8 mouse cellular contexts compared by ENCODE assay signal in the genomic region with DNA sequence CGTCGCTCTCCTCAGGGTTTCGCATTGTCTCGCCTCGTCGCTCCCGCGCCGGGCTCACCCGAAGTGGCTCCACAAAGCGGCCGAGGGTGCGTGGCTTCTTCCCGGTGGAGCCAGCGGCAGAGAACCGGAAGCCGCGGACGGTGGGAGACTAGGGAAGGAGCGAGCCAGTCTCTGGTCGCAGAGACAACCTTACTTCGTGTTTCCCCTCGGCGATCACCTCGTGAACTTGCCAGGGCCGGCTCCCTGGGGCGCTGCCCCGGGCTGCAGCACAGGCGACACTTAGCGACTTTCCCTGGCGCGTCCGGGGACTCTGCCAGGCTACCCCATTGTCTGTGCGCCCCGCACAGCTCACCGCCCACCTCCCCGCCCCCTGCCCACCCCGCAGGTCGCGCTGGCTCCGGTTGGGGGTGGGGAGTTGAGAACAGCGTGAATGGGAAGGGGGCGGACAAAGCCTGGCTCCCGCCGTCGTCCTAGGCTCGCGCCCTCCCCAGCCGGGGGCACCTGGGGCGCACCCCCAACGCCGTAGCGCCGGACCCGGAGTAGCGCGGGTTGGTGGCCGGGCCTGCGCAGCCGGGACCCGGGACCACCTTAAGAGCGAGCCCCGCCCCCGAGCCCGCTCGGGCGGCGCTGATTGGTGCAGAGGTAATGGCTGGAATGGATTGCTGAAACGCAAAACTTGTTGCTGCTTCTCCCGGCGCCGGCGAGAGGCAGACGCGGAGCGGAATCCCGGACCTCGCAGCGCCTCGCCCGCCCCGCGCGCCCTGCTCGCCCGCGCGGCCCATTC. TPM values are rescaled to one million over a fixed set of nuclear protein-coding genes. Genes with fewer than 3 reads are reported as not detected.
A peak's percentile ranks its signal among the peaks of the same experiment; 100 is the strongest.
DNase-seq lines count a peak whose midpoint lies in the region; ATAC-seq and TF ChIP-seq lines count a peak whose summit lies in the region.

Mn1 (plus strand) TSS at position 772 of the 784 bp plus-strand sequence.

- peak within 1 kb of the TSS; percentile 45 for H3K4me3 ChIP-seq in erythroblast, embryonic 14.5 days (replicated peaks)
- H3K4me3 ChIP-seq in heart, embryonic 12.5 days: peak within 1 kb of the TSS; percentile 87
- H3K4me3 ChIP-seq in kidney, embryonic 16.5 days (ENCODE audit: low read length): peak within 1 kb of the TSS; percentile 74
- peak within 1 kb of the TSS; percentile 86 for H3K4me3 ChIP-seq in limb, embryonic 15.5 days
- H3K4me3 ChIP-seq in stomach, postnatal 0 days (ENCODE audit: low read depth, low read length): peak within 1 kb of the TSS; percentile 80

- no peak for TF ChIP-seq EP300 in stomach, postnatal 0 days (optimal IDR thresholded peaks at IDR 0.05)

- H3K27me3 ChIP-seq in erythroblast, embryonic 14.5 days (ENCODE audit: control insufficient read depth): peaks cover 93% of the 10 kb centered on the region
- peaks cover 37% of the 10 kb centered on the region for H3K27me3 ChIP-seq in heart, embryonic 12.5 days (replicated peaks)
- peaks cover 74% of the 10 kb centered on the region for H3K27me3 ChIP-seq in kidney, embryonic 16.5 days (ENCODE audit: insufficient read depth, low read length)
- H3K27me3 ChIP-seq in limb, embryonic 15.5 days: peaks cover 55% of the 10 kb centered on the region
- H3K27me3 ChIP-seq in stomach, postnatal 0 days (ENCODE audit: control insufficient read depth, insufficient read depth, low read length): peaks cover 7% of the 10 kb centered on the region; the same call in 1 of the 2 replicates

- under 1% methylated on average over 88 of the region's 88 CpGs for WGBS in heart, embryonic 12.5 days
- WGBS in kidney, embryonic 16.5 days: under 1% methylated on average over 85 of the region's 88 CpGs
- under 1% methylated on average over 87 of the region's 88 CpGs for WGBS in limb, embryonic 15.5 days
- WGBS in stomach, postnatal 0 days: 1% methylated on average over 86 of the region's 88 CpGs

- H3K36me3 ChIP-seq in erythroblast, embryonic 14.5 days (ENCODE audit: control insufficient read depth): no peaks in the 10 kb centered on the region; the same call in 1 of the 2 replicates
- H3K36me3 ChIP-seq in heart, embryonic 12.5 days: peaks cover 16% of the 10 kb centered on the region
- H3K36me3 ChIP-seq in kidney, embryonic 16.5 days (ENCODE audit: insufficient read depth, low read length): no peaks in the 10 kb centered on the region
- peaks cover 10% of the 10 kb centered on the region; the same call in 1 of the 2 replicates for H3K36me3 ChIP-seq in limb, embryonic 15.5 days
- H3K36me3 ChIP-seq in stomach, postnatal 0 days (ENCODE audit: control insufficient read depth, insufficient read depth, low read length): no peaks in the 10 kb centered on the region

- peak within 1 kb of the TSS; percentile 85 for H3K4me2 ChIP-seq in heart, embryonic 12.5 days
- peak within 1 kb of the TSS; percentile 99 for H3K4me2 ChIP-seq in kidney, embryonic 16.5 days (replicated peaks; ENCODE audit: low read depth, low read length)
- peak within 1 kb of the TSS; percentile 91 for H3K4me2 ChIP-seq in limb, embryonic 15.5 days
- peak within 1 kb of the TSS; percentile 94 for H3K4me2 ChIP-seq in stomach, postnatal 0 days (replicated peaks; ENCODE audit: low read depth)

- no peak for ATAC-seq in erythroblast, adult 5-6 weeks (replicated peaks; ENCODE audit: low FRiP score, poor library complexity, severe bottlenecking)
- peak; percentile 87 for ATAC-seq in heart, embryonic 12.5 days (ENCODE audit: insufficient number of reproducible peaks, low FRiP score)
- peak; percentile 90 for ATAC-seq in kidney, embryonic 16.5 days (ENCODE audit: low FRiP score, low TSS enrichment)
- peak; percentile 86 for ATAC-seq in limb, embryonic 15.5 days (ENCODE audit: insufficient number of reproducible peaks, low FRiP score, low TSS enrichment, low read depth)
- peak; percentile 76 for ATAC-seq in stomach, postnatal 0 days (ENCODE audit: low FRiP score, low TSS enrichment)

- no peaks in the 10 kb centered on the region; the same call in 1 of the 2 replicates for H3K9me3 ChIP-seq in erythroblast, embryonic 14.5 days (ENCODE audit: control insufficient read depth, low read length)
- H3K9me3 ChIP-seq in heart, embryonic 12.5 days (replicated peaks): no peaks in the 10 kb centered on the region
- H3K9me3 ChIP-seq in kidney, embryonic 16.5 days (ENCODE audit: low read length): no peaks in the 10 kb centered on the region
- no peaks in the 10 kb centered on the region for H3K9me3 ChIP-seq in limb, embryonic 15.5 days
- H3K9me3 ChIP-seq in stomach, postnatal 0 days (ENCODE audit: control insufficient read depth, low read length): no peaks in the 10 kb centered on the region

- DNase-seq in fibroblast of lung, adult 2 months (ENCODE audit: low read depth): peak; percentile 73
- DNase-seq in naive thymus-derived CD4-positive, alpha-beta T cell, adult 2 months (ENCODE audit: low read depth): peak; percentile 41
- peak; percentile 78 for DNase-seq in stomach, postnatal 0 days (ENCODE audit: low spot score)

- TF ChIP-seq CTCF in stomach, postnatal 0 days (IDR thresholded peaks at IDR 0.05; ENCODE audit: low read depth): peak; percentile 19; the same call in 1 of the 2 replicates

- H3K9ac ChIP-seq in heart, embryonic 12.5 days: peak within 1 kb of the TSS; percentile 93
- H3K9ac ChIP-seq in kidney, embryonic 16.5 days (replicated peaks; ENCODE audit: low read length): peak within 1 kb of the TSS; percentile 77
- peak within 1 kb of the TSS; percentile 94 for H3K9ac ChIP-seq in limb, embryonic 15.5 days
- H3K9ac ChIP-seq in stomach, postnatal 0 days (ENCODE audit: low read length): peak within 1 kb of the TSS; percentile 82

- peak within 1 kb of the TSS; percentile 74 for H3K27ac ChIP-seq in heart, embryonic 12.5 days (ENCODE audit: poor library complexity, severe bottlenecking)
- H3K27ac ChIP-seq in kidney, embryonic 16.5 days (ENCODE audit: low read length): peak within 1 kb of the TSS; percentile 43
- H3K27ac ChIP-seq in limb, embryonic 15.5 days: peak within 1 kb of the TSS; percentile 86
- H3K27ac ChIP-seq in stomach, postnatal 0 days (replicated peaks): peak within 1 kb of the TSS; percentile 78

- no peaks in the 10 kb centered on the region for H3K4me1 ChIP-seq in erythroblast, embryonic 14.5 days (ENCODE audit: control insufficient read depth)
- peaks cover 53% of the 10 kb centered on the region for H3K4me1 ChIP-seq in heart, embryonic 12.5 days (replicated peaks)
- peaks cover 51% of the 10 kb centered on the region for H3K4me1 ChIP-seq in kidney, embryonic 16.5 days (ENCODE audit: insufficient read depth, low read length)
- peaks cover 69% of the 10 kb centered on the region for H3K4me1 ChIP-seq in limb, embryonic 15.5 days
- H3K4me1 ChIP-seq in stomach, postnatal 0 days (replicated peaks; ENCODE audit: control insufficient read depth, insufficient read depth): peaks cover 11% of the 10 kb centered on the region

RNA-seq across cellular contexts. Expression of gene Mn1, which starts in this region (rescaled TPM):
- 0.01 TPM in 1 of 2 replicates, not detected in the other for polyA plus RNA-seq in erythroblast, embryonic 14.5 days (2012)
- total RNA-seq in erythroblast, adult 5-6 weeks (2015; ENCODE audit: low replicate concordance): 0.21 TPM in 1 of 2 replicates, not detected in the other
- 0.14 TPM in 1 of 2 replicates, not detected in the other for total RNA-seq in erythroblast, adult 5-6 weeks (2017; ENCODE audit: low replicate concordance)
- polyA plus RNA-seq in heart, embryonic 12.5 days (2016; fragmentation: Nextera tagmentation; extraction: Ambion mirVana): 8.0 and 8.2 TPM in 2 replicates
- 6.9 and 7.2 TPM in 2 replicates for polyA plus RNA-seq in kidney, embryonic 16.5 days (2015; fragmentation: Nextera tagmentation; extraction: Ambion mirVana)
- 14.7 and 16.9 TPM in 2 replicates for polyA plus RNA-seq in limb, embryonic 15.5 days (2015; fragmentation: Nextera tagmentation; extraction: Ambion mirVana)
- 4.9 and 5.6 TPM in 2 replicates for polyA plus RNA-seq in stomach, postnatal 0 days (2015; fragmentation: Nextera tagmentation; extraction: Ambion mirVana)
